Mouse (Mus musculus): ENCODE measurements around the gene Lce1i. TPM values are rescaled to one million over a fixed set of nuclear protein-coding genes. Genes with fewer than 3 reads are reported as not detected.
"Not testable (repeated sequence)": the region's sequence is repeated elsewhere in the genome, so short reads cannot be mapped to it uniquely, and the experiment has no call there.

Lce1i gene
- not detected for total RNA-seq (2021)
- long read RNA-seq, experiment 1, result 0 reads
- long read RNA-seq, experiment 2, result 0 reads

DNA sequence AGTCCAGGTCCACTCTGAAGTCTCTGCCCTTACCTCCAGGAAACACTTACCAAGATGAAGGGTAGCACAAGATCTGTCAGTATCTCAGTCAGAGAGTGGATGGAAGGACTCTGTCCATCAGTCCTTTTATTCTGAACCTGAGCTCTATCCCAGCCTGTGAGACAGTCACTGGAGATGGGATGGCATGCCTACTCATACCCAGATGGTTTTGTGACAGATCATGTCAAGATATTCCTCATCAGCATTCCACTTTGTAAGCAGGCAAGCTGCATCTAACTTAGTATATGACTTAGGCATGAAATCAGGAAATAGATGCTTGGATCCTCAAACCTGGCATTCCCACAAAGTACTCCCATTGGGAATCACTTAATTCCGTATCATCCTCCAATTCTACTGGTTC is at the start of gene Lce1i:
Gene Lce1i (minus strand): TSS at position 101 of the 400 bp plus-strand sequence.
- no peak for DNase-seq

DNA sequence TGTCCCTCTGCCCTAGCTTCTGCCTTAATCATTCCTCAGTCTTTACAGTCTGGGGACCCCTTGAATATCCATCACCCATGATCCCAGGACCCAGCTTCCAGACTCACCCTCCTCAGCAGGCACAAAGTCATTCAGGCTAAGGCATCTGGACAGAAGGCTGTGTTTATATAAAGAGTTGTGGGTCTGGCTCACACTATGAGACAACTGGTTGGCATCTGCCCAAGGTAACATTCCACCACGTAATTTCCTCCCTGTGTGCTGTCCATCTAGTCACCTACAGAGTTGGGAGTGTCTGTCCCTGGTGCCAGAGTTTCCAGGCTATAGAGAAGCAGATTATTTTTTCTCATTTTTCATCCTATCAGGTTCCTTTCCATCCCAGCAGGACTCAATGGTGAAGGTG is 48.4 kb upstream of the Lce1i start, which contains the start of gene Kprp:
Gene Kprp (minus strand): TSS at position 140 of the 400 bp plus-strand sequence.
- no peak for DNase-seq

DNA sequence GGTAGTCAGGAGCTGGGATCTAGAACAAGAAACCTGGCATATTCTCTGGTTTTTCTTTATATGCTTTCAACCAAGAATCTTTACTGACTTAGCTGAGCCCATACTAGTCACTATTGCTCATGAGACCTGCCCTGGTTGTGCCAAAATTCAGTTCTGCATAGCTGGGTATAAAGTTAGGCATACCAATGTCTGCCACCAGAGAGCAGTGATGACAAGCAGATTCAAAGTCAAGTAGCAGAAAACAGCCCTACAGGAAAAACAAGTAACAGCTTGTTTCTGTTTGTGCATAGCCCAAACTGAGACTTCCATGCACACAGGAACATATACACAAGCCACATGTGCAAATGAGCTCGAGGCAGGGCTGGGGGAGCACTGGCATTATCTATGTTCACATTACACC is 47.1 kb upstream of the Lce1i start:
- no peak for DNase-seq

DNA sequence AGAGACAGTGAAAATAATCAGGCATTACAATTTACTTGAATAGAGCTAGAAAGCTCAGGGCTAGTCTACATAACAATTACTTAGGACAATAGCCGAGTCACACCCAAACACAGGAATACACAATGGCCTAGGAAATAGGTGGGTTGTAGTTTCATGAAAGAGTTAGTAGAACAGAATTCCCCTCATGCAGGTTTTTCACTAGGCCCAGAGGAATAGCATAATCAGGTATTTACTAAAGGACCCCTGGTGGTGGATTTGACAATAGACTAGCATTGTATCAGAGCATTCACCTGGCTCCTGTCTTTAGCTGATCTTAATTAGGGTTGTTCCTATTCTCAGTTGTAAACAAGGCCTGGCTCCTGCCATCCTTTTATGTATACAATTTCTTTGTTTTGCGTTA is 37.3 kb upstream of the Lce1i start:
- DNase-seq, result not testable (repeated sequence)

DNA sequence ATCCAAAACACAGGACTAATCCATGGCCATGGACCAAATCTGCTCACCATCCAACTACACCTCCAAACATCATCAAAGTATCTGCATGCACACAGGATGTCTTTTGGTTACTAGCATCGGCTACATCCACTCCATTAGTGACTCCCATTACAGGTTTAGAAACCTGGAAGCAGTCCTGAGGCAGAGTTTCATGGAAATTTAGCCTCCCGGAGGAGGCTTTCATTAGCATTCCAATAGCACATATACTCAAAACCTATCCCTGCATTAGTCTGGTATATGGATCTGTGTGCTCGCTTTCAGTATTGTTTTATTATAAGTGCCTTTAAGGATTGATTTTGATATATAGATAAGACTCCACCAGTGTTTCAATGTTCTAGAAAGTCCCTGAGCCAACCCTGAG is 36.9 kb upstream of the Lce1i start:
- no peak for DNase-seq

DNA sequence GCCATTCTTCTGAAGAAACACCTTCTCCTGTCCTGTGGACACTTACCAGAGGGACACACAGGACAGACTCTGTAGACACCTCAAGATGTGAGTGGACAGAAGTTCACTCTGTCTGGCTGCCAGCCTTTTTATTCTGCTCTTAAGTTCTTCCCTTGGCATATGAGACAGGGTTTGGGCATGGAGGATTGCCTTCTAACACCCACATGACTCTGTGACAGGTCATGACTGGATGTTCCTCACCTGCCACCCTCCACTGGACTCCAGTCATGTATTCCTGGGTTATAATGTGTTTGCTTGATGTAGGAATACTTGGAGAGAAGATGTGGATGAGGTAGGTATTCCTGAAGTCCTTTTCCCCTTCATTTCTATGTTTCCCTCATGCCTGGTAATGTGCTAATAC is 29.1 kb upstream of the Lce1i start, which contains the start of gene Lce1k:
Gene Lce1k (minus strand): TSS at position 101 of the 400 bp plus-strand sequence.
- DNase-seq, result no peak

DNA sequence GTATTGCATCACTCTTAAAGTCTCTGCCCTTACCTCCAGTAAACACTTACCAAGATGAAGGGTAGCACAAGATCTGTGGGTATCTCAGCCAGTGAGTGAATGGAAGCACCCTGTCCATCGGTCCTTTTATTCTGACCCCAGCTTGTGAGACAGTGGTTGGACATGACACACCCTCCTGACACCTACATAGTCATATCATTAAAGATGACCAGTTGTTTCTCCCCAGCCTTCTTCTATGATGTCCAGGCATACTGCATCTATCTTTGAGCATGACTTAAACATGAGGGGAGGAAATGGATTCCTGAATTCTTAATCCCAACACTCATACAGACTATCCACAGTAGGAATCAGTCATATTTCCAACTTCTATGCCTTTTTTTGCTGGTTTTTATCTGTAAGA is 11.7 kb upstream of the Lce1i start, which contains the start of gene Lce1j:
Gene Lce1j (minus strand): TSS at position 101 of the 400 bp plus-strand sequence.
- no peak for DNase-seq

DNA sequence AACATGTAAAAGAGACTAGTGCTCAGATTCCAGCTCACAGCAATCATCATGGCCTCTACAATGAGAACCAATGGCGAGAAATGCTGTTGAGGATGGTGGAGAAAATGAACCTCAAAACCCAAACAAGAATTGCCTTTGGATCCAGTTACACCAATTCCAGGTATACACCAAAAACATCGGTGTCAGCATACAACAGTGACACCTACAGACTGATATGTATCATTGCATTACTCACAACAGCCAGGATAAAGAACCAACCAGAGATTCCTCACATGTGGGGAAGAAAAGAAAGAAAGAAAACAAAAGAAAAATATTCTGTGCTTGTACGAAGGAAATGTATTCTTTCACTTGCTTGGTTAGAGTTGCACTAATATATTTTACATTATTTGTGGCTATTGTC is 7.1 kb downstream of the Lce1i start:
- no peak for DNase-seq

DNA sequence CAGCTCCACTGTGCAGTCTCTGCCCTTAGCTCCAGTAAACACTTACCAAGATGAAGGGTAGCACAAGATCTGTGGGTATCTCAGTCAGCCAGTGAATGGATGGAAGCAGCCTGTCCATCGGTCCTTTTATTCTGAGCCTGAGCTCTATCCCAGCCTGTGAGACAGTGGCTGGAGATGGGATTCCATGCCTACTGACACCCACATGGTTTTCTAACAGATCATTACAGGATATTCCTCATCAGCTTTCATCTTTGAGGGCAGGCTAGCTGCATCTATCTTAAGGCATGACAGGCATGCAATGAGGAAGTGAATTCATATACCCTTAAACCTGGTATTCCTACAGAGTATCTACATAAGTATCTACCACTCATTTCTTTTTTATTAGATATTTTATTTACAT is 13.7 kb downstream of the Lce1i start, which contains the start of gene Lce1h:
Gene Lce1h (minus strand): TSS at position 101 of the 400 bp plus-strand sequence.
- no peak for DNase-seq

DNA sequence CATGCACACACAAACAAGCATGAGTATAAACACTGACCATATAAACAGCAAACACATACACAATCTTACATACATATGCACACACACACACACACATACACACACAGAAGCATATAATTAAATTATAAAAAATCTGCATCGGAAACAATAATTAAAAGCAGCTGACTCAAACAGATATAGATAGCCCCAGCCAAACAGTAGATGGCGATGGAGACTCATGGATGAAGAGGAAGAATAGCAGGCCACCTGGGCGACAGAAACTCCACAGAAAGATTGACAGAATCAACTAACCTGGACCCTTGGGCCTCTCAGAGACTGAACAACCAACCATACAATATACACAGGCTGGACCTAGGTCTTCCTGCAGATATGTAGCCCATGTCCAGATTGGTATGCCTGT is 25.5 kb downstream of the Lce1i start:
- DNase-seq, result no peak

DNA sequence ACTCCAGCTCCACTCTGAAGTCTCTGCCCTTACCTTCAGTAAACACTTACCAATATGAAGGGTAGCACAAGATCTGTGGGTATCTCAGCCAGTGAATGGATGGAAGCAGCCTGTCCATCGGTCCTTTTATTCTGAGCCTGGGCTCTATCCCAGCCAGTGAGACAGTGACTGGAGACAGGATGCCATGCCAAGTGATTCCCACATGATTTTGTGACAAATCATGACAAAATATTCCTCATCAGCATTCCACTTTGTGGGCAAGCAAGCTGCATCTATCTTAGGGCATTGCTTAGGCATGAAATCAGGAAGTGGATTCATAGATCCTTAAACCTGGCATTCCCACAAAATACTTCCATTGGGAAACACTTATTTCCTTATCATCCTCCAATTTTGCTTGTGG is 26.5 kb downstream of the Lce1i start, which contains the start of gene Lce1g:
Gene Lce1g (minus strand): TSS at position 101 of the 400 bp plus-strand sequence.
- DNase-seq, result no peak

DNA sequence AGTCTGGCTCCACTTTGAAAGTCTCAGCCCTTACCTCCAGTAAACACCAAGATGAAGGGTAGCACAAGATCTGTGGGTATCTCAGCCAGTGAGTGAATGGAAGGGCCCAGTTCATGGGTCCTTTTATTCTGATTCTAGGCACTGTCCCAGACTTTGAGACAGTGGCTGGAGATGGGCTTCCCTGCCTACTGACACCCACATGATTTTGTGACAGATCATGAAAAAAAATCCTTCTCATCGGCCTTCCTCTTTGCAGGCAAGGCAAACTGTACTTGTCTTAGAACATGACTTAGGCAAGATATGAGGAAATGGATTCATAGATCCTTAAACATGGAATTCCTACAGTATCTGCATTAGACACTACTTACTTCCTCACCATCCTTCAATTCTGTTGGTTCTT is 39.7 kb downstream of the Lce1i start, which contains the start of gene Gm38119:
Gene Gm38119 (minus strand): TSS at position 101 of the 400 bp plus-strand sequence.
- no peak for DNase-seq

Other genes with a start within 250 kb of the Lce1i start
- not detected for gene 2310046K23Rik, start 244.4 kb downstream of the Lce1i start, total RNA-seq (2021)
- gene Ivl, start 205.2 kb downstream of the Lce1i start, total RNA-seq (2021), result not detected
- gene Smcp, start 189.9 kb downstream of the Lce1i start, total RNA-seq (2021), result not detected
- not detected for gene 2210017I01Rik, start 171.4 kb downstream of the Lce1i start, total RNA-seq (2021)
- gene Lce6a, start 157.2 kb downstream of the Lce1i start, total RNA-seq (2021), result not detected
- not detected for gene Lce1a1, start 130.6 kb downstream of the Lce1i start, total RNA-seq (2021)
- not detected for gene Lce1b, start 122.0 kb downstream of the Lce1i start, total RNA-seq (2021)
- not detected for gene Lce1a2, start 108.6 kb downstream of the Lce1i start, total RNA-seq (2021)
- not detected for gene Lce1c, start 99.7 kb downstream of the Lce1i start, total RNA-seq (2021)
- not detected for gene Lce1d, start 91.7 kb downstream of the Lce1i start, total RNA-seq (2021)
- gene Lce1e, start 69.8 kb downstream of the Lce1i start, total RNA-seq (2021), result not detected
- gene Lce1f, start 58.5 kb downstream of the Lce1i start, total RNA-seq (2021), result not detected
- gene Gm38119, start 39.8 kb downstream of the Lce1i start, total RNA-seq (2021), result not detected
- gene Lce1g, start 26.6 kb downstream of the Lce1i start, total RNA-seq (2021), result not detected
- gene Lce1h, start 13.8 kb downstream of the Lce1i start, total RNA-seq (2021), result not detected
- not detected for gene Lce1j, start 11.6 kb upstream of the Lce1i start, total RNA-seq (2021)
- gene Lce1k, start 29.0 kb upstream of the Lce1i start, total RNA-seq (2021), result not detected
- not detected for gene Kprp, start 48.3 kb upstream of the Lce1i start, total RNA-seq (2021)
- not detected for gene Lce1l, start 72.4 kb upstream of the Lce1i start, total RNA-seq (2021)
- not detected for gene 2310050C09Rik, start 91.3 kb upstream of the Lce1i start, total RNA-seq (2021)
- not detected for gene Lce3a, start 147.3 kb upstream of the Lce1i start, total RNA-seq (2021)
- not detected for gene Lce3b, start 154.1 kb upstream of the Lce1i start, total RNA-seq (2021)
- not detected for gene Lce3c, start 165.6 kb upstream of the Lce1i start, total RNA-seq (2021)
- not detected for gene Lce3d, start 178.5 kb upstream of the Lce1i start, total RNA-seq (2021)
- gene Lce3e, start 188.2 kb upstream of the Lce1i start, total RNA-seq (2021), result not detected
- gene Lce3f, start 213.3 kb upstream of the Lce1i start, total RNA-seq (2021), result not detected
- not detected for gene Crct1, start 236.8 kb upstream of the Lce1i start, total RNA-seq (2021)
- gene Lce1m, start 240.2 kb upstream of the Lce1i start, total RNA-seq (2021), result not detected